Mouse (Mus musculus): ENCODE data around the gene Rnf167.

Gene Rnf167

GRCm38 (mm10) chr11:70646691-70647650 is at the start of gene Rnf167, which contains the start of gene Slc25a11:
Rnf167 (plus strand) TSS chr11:70647235.
Slc25a11 (minus strand) TSS chr11:70647479.
- DNase-seq (ENCODE audit: low read depth, low spot score) = peak; percentile 99

GRCm38 (mm10) chr11:70597301-70597700 is 49.7 kb upstream of the Rnf167 start:
- no peak for DNase-seq (ENCODE audit: low read depth, low spot score)

GRCm38 (mm10) chr11:70598451-70598953 is 48.5 kb upstream of the Rnf167 start:
- DNase-seq (ENCODE audit: low read depth, low spot score) = no peak

- DNase-seq (ENCODE audit: low read depth, low spot score) = peak; percentile 50
These were observed 41.9 kb upstream of the Rnf167 start for GRCm38 (mm10) chr11:70605024-70605566.

- DNase-seq (ENCODE audit: low read depth, low spot score) = no peak
These were observed 40.3 kb upstream of the Rnf167 start for GRCm38 (mm10) chr11:70606717-70607116.

GRCm38 (mm10) chr11:70607611-70608010 is 39.4 kb upstream of the Rnf167 start:
- no peak for DNase-seq (ENCODE audit: low read depth, low spot score)

GRCm38 (mm10) chr11:70608381-70609066 is 38.5 kb upstream of the Rnf167 start:
- no peak for DNase-seq (ENCODE audit: low read depth, low spot score)

GRCm38 (mm10) chr11:70610752-70611151 is 36.3 kb upstream of the Rnf167 start:
- no peak for DNase-seq (ENCODE audit: low read depth, low spot score)

GRCm38 (mm10) chr11:70612505-70612904 is 34.5 kb upstream of the Rnf167 start:
- DNase-seq (ENCODE audit: low read depth, low spot score) = no peak

- no peak for DNase-seq (ENCODE audit: low read depth, low spot score)
These were observed 32.0 kb upstream of the Rnf167 start for GRCm38 (mm10) chr11:70615074-70615473.

GRCm38 (mm10) chr11:70615516-70616093 is 31.4 kb upstream of the Rnf167 start, which contains the start of gene 4930544D05Rik:
4930544D05Rik (plus strand) TSS chr11:70615848.
- no peak for DNase-seq (ENCODE audit: low read depth, low spot score)

GRCm38 (mm10) chr11:70619101-70619500 is 27.9 kb upstream of the Rnf167 start, which contains the start of gene Chrne:
Chrne (minus strand) TSS chr11:70619216.
- no peak for DNase-seq (ENCODE audit: low read depth, low spot score)

GRCm38 (mm10) chr11:70621972-70622814 is 24.8 kb upstream of the Rnf167 start:
- DNase-seq (ENCODE audit: low read depth, low spot score) = peak; percentile 46

GRCm38 (mm10) chr11:70623053-70623742 is 23.8 kb upstream of the Rnf167 start:
- no peak for DNase-seq (ENCODE audit: low read depth, low spot score)

GRCm38 (mm10) chr11:70625473-70625872 is 21.6 kb upstream of the Rnf167 start:
- no peak for DNase-seq (ENCODE audit: low read depth, low spot score)

GRCm38 (mm10) chr11:70626877-70627276 is 20.2 kb upstream of the Rnf167 start:
- DNase-seq (ENCODE audit: low read depth, low spot score) = no peak

GRCm38 (mm10) chr11:70628431-70628830 is 18.6 kb upstream of the Rnf167 start:
- no peak for DNase-seq (ENCODE audit: low read depth, low spot score)

GRCm38 (mm10) chr11:70629557-70629956 is 17.5 kb upstream of the Rnf167 start:
- DNase-seq (ENCODE audit: low read depth, low spot score) = no peak

- no peak for DNase-seq (ENCODE audit: low read depth, low spot score)
These were observed 16.9 kb upstream of the Rnf167 start for GRCm38 (mm10) chr11:70630129-70630528.

- no peak for DNase-seq (ENCODE audit: low read depth, low spot score)
These were observed 11.4 kb upstream of the Rnf167 start for GRCm38 (mm10) chr11:70635601-70636000.
